15 mouse cellular contexts compared by ENCODE assay signal in genomic region chr17:81901999-81902665, GRCm38 (mm10).
DNase-seq lines count a peak whose midpoint lies in the region; ATAC-seq and TF ChIP-seq lines count a peak whose summit lies in the region.
"Had no signal": no experiment of that assay in that cellular context is flagged by ENCODE, and none has a peak within 500 bp of the region (broad histone marks: within the 10 kb centered on the region; RNA-seq: fewer than 3 reads in every experiment).

No protein-coding gene starts in this region.

- DNase-seq in gastrocnemius, adult 18-20 months (ENCODE audit: low spot score) = peak; percentile 28
- no peak for DNase-seq in gastrocnemius, postnatal 25 days
- DNase-seq in kidney, postnatal 0 days (ENCODE audit: low spot score) = peak; percentile 24
- DNase-seq in kidney, postnatal 25 days = no peak
- no peak for DNase-seq in cerebellum, adult 9-10 months
- DNase-seq in spleen, postnatal 36 days (ENCODE audit: low spot score in 2 of 2) = no peak
- DNase-seq: cerebellum, adult 2 months; midbrain, embryonic 14.5 days; right cerebral cortex, postnatal 4 days; thymus, postnatal 25 days had no signal

- ATAC-seq in kidney, postnatal 0 days (replicated peaks; ENCODE audit: low FRiP score, low read depth) = no peak
- ATAC-seq in megakaryocyte, adult 5-6 weeks (ENCODE audit: poor library complexity, severe bottlenecking) = peak; percentile 33; the same call in 1 of the 2 replicates
- ATAC-seq: forebrain, embryonic 15.5 days; lung, postnatal 0 days had no signal

- WGBS in kidney, postnatal 0 days = 49% methylated on average over 4 of the region's 4 CpGs

- H3K4me2 ChIP-seq in kidney, postnatal 0 days (ENCODE audit: low read length) = no peak overlapping the region
- H3K4me2 ChIP-seq: forebrain, embryonic 15.5 days; hindbrain, embryonic 13.5 days; kidney, embryonic 15.5 days had no signal

- H3K4me1 ChIP-seq in kidney, postnatal 0 days (replicated peaks; ENCODE audit: insufficient read depth, low read length) = no peaks in the 10 kb centered on the region
- H3K4me1 ChIP-seq: forebrain, embryonic 15.5 days; hindbrain, embryonic 13.5 days; kidney, embryonic 15.5 days had no signal

- no peaks in the 10 kb centered on the region for H3K36me3 ChIP-seq in kidney, postnatal 0 days (ENCODE audit: insufficient read depth, low read length)
- H3K36me3 ChIP-seq: forebrain, embryonic 15.5 days; hindbrain, embryonic 13.5 days; kidney, embryonic 15.5 days had no signal

- no peaks in the 10 kb centered on the region for H3K27me3 ChIP-seq in kidney, postnatal 0 days (ENCODE audit: insufficient read depth, low read length)
- H3K27me3 ChIP-seq: forebrain, embryonic 15.5 days; hindbrain, embryonic 13.5 days; kidney, embryonic 15.5 days had no signal

- H3K9ac ChIP-seq in kidney, postnatal 0 days (ENCODE audit: low read depth, low read length) = no peak overlapping the region
- H3K9ac ChIP-seq: forebrain, embryonic 15.5 days; hindbrain, embryonic 13.5 days; kidney, embryonic 15.5 days had no signal

- no peaks in the 10 kb centered on the region for H3K9me3 ChIP-seq in kidney, postnatal 0 days (replicated peaks; ENCODE audit: low read length)
- H3K9me3 ChIP-seq: forebrain, embryonic 15.5 days; hindbrain, embryonic 13.5 days; kidney, embryonic 15.5 days had no signal

- H3K27ac ChIP-seq in kidney, postnatal 0 days = no peak overlapping the region
- H3K27ac ChIP-seq: forebrain, embryonic 15.5 days; hindbrain, embryonic 13.5 days; kidney, embryonic 15.5 days had no signal

- no peak overlapping the region for H3K4me3 ChIP-seq in kidney, postnatal 0 days (replicated peaks; ENCODE audit: low read depth, low read length)
- H3K4me3 ChIP-seq: forebrain, embryonic 15.5 days; hindbrain, embryonic 13.5 days; kidney, embryonic 15.5 days had no signal

- TF ChIP-seq CTCF in kidney, postnatal 0 days (IDR thresholded peaks at IDR 0.05; ENCODE audit: low read depth) = no peak

Comparison
In these comparisons a context has a peak if more than half of its experiments do, and no peak if none do; other contexts are left out.
1. DNase-seq: peak in gastrocnemius, adult 18-20 months (single experiment) and kidney, postnatal 0 days (single experiment); none in gastrocnemius, postnatal 25 days (single experiment), kidney, postnatal 25 days (0 of 2), cerebellum, adult 9-10 months (single experiment) and spleen, postnatal 36 days (0 of 2).